Mouse (Mus musculus) adrenal gland, adult (tissue): ENCODE results near the gene Cntn4.
"Not testable (repeated sequence)": the region's sequence is repeated elsewhere in the genome, so short reads cannot be mapped to it uniquely, and the experiment has no call there.

ENCODE experiments used
- DNase-seq, 2 experiments: peaks; one replicate each; pipeline ENCODE4 v3.0.0; 2022 to 2023; ENCODE audit warnings: low spot score in 1 of 2; ENCODE audit not compliant: inconsistent age in 2 of 2

The Cntn4 gene

GRCm38 (mm10) chr6:106302435-106302834 is 625.0 kb downstream of the Cntn4 start:
- no peak for DNase-seq

GRCm38 (mm10) chr6:106328987-106329386 is 651.5 kb downstream of the Cntn4 start:
- peak in 1 of 2 experiments; percentile 58 for DNase-seq

- peak in 1 of 2 experiments; percentile 73 for DNase-seq
These were observed 652.2 kb downstream of the Cntn4 start for GRCm38 (mm10) chr6:106329636-106330035.

DNA sequence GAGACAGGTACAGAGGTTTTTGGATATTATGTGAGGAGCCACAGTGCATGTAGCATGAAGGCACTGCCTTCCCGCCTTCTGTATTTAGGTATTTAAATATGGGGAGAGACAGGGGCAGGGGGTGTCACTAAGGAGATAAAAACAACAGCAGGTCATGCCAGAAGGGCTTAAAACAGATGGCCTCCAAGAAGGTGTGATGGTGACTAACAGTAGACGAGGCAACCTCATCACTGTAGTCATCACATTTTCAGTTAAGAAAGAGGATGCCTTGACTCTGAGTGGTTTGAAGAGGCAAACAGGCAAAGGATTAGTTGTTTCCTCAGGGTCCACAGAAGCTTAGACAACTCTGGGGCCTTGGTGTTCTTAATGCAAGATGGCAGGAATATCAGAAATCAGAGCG is 655.0 kb downstream of the Cntn4 start:
- no peak for DNase-seq

DNA sequence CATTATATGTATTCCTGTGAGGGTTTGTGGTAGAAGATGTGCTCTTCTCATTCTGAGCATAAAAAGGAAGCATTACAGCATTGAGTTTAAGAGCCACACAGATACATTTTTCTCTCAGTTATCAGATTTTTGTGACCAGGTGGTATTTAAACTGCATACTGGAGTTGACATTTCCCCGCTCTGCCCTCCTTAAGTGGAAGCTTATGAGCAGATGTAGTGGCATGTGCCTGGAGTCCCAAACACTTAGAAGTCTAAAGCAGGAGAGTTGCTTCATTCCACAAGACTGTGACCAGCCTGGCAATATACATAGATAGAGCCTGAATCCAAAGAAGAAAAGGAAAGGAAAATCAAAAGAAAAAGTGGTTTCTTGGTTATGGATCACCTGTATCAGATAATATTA is 655.5 kb downstream of the Cntn4 start:
- no peak for DNase-seq

DNA sequence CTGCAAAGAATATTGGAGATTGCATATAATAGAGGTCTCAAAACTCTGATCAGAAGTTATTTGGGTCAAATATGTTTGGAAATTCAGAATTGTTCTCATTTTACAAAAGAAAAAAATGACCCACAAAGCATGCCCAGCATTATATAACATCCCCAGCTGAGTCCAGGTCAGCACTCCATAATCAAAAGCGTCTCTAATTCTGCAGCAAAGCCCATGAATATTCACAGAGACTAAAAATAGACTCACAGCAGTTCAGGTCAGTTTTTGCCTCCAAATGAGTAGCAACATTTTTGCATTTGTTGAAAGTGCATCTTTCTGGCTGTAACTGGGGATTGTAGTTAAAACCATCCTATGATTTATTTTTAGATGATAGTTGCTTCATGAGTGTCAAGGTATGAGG is 657.6 kb downstream of the Cntn4 start:
- no peak for DNase-seq

GRCm38 (mm10) chr6:106336805-106337204 is 659.3 kb downstream of the Cntn4 start:
- DNase-seq: no peak

GRCm38 (mm10) chr6:106337829-106338228 is 660.4 kb downstream of the Cntn4 start:
- no peak for DNase-seq

GRCm38 (mm10) chr6:106341114-106341513 is 663.7 kb downstream of the Cntn4 start:
- DNase-seq: no peak

GRCm38 (mm10) chr6:106350072-106350471 is 672.6 kb downstream of the Cntn4 start:
- DNase-seq: no peak

- no peak for DNase-seq
These were observed 673.9 kb downstream of the Cntn4 start for GRCm38 (mm10) chr6:106351389-106351788.

DNA sequence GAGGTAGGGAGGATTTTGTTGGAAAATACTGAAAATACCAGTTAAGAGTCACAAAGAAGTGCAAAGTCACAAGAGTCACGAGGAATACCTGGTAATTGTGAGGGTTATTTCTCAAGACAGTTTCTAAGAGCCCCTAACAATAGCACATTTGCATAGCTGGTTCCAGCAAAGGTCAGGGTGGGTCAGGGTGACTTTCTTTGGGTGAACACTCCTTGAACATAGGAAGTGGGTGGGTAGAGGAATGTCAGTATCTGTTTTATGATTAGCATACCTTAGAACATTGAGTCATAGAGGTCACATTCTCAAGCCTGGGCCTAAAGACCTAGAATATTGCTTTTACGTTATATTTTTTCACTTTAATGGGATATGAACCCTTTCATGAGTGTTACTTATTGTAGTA is 681.3 kb downstream of the Cntn4 start:
- not testable (repeated sequence) for DNase-seq

GRCm38 (mm10) chr6:106381288-106382025 is 704.0 kb downstream of the Cntn4 start:
- no peak for DNase-seq

- DNase-seq: no peak
These were observed 710.5 kb downstream of the Cntn4 start for GRCm38 (mm10) chr6:106387833-106388406.

- no peak for DNase-seq
These were observed 730.6 kb downstream of the Cntn4 start for GRCm38 (mm10) chr6:106408014-106408413.

DNA sequence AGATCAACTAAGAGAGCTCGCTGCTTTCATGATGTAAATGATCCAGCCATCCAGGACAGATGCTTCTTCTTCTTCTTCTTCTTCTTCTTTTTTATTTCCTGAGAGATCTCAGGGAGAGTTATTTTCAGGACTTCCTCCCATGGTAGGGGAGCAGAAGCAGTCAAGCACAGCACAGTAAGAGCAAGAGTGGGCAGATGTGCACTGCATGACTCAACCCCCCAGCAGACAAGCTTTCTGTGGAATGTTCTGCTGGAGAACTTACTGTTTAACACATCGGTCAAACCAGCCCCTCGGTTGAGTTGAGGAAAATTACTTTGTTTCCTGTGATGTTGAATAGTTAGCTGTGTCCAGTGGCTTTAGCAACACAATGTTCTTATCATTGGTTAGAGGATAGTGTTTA is 731.2 kb downstream of the Cntn4 start:
- DNase-seq: no peak

DNA sequence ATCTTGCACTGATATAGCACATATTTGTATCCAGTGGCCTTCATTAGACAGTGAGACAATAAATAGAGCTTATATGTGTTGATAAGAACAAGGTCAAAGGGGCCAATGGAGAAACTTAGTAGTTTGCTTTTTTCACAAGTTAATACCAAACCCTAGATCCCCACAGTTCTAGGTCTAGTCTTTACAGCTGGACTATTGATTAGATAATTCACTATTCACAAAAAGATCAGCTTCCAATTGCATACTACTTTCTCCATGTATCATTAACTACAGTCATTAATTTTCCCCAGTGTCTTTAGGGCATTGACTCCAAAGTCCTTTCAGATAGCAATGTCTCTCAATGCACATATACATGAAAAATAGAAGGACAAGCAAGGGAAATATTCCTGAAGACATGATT is 745.5 kb downstream of the Cntn4 start:
- DNase-seq: no peak

DNA sequence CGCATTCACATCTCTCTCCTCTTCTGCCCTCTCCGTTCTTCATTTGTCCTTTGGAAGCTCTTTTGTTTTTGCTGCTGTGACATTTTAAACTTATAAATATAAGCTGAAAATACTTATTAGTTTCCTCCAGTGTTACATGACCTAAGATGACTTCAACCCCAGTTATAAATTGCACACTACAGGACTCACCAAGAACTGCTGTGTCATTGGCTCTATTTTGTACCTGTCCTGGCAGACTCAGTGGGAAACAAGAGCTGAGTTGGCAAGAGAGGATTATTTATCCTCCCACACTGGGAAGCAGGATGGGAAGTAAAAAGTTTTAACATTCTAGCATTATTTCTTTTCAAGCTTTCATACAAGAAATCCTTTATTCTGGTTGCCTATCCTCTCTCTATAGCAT is 746.0 kb downstream of the Cntn4 start:
- no peak for DNase-seq

- no peak for DNase-seq
These were observed 749.2 kb downstream of the Cntn4 start for GRCm38 (mm10) chr6:106426615-106427014.

GRCm38 (mm10) chr6:106431466-106431865 is 754.0 kb downstream of the Cntn4 start:
- DNase-seq: no peak

DNA sequence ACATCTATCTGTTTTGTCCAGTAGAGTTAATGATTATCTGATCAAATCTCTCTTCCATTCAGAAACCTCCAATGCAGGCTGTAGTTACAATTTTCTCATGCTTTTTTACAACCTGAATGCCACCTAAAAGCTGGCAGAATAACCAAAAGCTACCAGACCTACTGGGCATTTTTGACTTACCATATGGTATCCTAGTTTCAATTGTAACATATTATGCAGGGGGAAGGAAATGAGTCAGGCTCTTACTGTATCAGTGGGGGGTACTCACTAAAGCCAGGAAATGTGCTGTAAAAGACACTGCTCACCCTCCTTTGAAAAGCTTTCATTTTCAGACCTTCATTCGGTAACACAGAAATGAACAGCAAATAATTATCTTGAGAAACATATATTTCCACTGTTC is 763.3 kb downstream of the Cntn4 start:
- DNase-seq: no peak

DNA sequence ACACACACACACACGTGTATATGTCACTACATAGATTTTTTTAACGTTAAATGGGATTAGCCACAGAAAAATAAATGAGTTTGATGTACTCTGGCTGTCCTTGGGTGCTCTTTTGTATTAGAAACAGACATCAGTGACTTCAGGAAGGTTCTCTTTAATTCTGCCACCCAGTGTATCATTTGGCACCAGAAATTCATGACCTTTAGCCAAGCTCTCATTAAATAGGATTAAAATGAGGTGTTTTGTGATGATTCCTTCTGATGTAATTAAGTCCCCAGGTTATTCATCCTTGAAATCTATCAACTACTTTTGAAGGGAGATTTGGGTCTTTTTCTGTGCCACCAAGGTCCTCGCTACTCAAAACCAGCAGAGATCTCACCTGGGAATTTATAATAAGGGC is 763.8 kb downstream of the Cntn4 start:
- DNase-seq: no peak
